Mouse (Mus musculus) A20 (cell line): ENCODE measurements around the gene Chst15.

Experiments
- DNase-seq: peaks from one replicate; pipeline ENCODE4 v3.0.0-alpha.2; 2011; ENCODE audit warnings: low read depth, low spot score

Chst15 gene

DNA sequence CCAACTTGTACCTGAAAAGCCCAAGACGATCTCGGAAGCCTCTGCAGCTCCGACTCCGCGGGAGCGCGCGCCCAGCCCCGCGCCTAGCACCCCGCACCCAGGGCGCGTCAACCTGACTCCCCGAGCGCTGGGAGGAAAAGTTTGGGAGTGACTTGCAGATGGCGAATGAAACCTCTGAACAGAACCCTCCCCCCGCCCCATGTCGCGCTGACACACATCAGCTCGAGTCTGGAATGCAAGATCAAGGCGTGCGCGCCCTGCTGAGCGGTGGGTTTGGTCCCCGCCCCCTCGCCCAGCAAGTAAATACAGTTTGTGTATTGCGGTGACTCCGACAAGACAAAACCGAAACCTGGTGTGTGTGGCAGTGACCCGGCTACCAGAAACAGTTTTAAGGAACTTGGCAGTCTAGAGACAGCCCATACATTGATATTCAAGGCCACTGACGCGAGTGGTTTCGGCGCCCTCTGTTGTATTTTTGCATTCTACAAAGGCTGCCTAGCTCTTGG lies at the start of gene Chst15:
Chst15 (minus strand) TSS at position 193 of the 506 bp plus-strand sequence.
- DNase-seq = peak; percentile 87

DNA sequence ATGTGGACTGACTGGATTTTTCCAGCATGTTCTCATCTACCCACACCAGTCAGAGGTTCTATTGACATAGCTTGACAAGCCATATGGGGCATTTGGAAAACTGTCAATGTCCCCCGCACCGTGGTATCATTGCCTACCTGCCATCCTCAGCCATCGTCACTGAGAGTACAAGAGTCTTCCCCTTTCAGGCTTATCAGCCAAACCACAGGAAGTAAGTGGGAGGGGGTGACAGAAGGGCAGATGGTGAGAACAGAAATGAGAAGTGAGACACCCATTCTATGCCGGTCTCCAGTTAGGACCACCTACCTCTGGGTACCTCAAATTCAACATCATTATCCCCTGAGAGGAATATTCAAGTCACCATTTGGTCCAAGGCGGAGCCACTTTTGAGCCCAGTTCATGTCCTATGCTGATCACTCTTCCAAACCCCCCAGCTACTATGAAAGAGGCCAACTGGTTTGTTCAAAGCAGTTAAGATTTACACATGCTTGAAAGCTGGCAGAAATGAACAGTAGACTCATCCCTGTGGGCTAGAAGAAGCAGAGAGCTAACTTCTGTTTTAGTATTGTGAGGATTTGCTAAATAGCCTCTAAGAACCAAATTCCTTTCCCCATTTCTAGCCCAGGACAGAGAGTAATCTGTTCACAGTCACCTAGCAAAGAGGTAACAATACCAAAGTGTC lies 48.8 kb upstream of the Chst15 start:
- peak; percentile 73 for DNase-seq

DNA sequence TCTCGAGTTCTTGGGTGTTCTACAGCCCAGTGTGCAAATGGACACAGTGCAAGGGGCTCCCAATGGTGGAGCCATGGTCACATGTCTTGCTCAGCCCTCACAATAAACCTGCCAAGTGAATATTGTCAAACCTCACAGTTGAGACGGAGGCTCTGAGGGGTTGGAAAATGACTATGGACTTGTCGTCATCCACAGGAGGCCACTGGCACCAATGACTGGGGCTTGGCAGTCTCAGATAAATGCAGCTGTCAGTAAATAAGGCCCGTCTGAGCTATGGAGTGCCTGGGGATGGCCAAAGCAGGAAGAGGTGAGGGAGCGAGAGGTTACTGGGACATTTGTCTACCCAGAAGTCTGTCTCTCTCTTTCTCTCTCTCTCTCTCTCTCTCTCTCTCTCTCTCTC lies 48.1 kb upstream of the Chst15 start:
- no peak for DNase-seq

DNA sequence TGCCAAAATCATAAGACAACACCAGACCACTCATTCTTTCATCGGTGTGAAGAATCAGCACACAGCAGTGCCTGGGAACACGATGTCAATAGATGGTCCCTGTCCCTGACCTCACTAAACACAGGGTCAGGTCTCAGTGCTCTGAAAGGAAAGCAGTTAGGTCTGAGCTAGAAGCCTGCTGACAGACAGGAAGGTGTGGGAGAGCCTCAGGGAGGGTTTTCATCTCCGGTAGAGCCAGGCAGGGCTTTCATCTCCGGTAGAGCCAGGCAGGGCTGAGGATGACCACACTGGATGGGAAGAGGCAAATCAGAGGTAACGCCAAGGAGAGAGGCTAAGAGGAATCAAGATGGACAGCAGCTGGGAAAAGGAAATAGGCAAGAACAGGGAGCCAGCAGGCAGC lies 47.5 kb upstream of the Chst15 start:
- no peak for DNase-seq

DNA sequence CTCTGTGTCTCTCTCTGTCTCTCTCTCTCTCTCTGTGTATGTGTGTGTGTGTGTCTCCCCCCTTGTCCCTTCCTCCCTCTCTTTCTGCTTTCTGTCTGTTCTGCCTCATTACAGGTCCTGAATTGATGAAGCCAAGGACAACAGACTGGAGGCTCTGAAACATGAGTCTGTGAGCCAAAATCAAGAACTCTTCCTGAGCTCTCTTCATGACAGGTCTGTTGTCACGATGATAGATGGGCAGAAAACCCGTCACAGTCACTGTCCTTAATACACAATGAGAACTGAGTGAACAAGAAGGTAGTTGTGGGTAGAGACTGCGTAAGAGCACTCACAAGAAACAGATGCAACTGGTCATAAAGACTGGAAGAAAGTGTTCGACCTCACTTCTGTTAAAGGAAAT lies 43.3 kb upstream of the Chst15 start:
- no peak for DNase-seq

DNA sequence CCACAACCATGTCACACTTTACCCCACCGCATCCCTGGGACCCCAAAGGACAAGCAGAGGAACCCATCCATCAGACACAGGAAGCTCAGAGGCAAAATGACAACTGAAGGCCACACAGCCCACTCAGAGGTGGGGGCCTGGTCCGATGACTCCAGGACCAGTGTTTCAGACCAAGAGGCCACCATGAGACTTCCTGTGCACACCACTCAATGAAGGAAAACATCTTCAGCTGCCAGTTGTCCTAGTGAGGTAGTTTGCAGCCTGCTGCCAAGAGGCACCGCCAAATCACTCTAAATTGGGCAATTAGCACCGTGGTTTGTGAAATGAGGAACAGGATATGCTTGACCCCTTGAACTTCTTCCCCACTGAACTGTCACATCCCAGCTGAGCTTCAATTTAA lies 41.7 kb upstream of the Chst15 start:
- peak; percentile 19 for DNase-seq

DNA sequence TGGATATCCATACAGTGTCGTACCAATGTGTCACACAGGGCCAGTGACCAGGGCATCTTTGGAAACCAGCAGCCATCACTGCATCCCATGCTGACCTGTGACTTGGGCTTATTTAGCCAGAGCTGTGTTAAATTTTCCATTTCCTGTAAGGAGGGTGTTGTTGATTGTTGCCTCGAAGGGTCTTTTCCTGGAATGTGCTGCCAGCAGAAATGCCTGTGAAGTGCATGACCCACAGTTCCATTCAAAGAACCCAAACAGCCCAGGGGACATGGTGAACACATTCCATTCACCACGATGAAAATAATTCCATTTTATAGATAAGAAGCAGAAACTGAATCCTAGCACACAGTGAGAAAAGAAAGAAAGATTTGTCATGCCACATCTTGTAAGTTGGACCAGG lies 41.2 kb upstream of the Chst15 start:
- no peak for DNase-seq

DNA sequence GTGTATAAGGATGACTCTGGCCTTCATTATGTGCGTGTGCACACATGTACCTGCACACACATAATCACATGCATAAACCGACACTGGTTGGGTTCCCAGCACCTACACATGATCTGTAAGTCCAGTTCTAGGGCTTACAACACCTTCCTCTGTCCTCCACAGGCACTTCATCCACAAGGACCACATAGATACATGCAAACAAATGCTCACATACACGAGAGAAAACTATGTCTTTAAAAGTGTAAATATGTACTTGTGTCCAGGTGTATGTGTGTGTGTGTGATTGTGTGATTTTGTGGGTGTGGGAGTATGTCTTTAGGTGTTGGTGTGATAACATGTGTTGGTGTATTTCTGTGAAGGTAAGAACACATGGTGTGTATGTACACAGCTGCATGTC lies 40.8 kb upstream of the Chst15 start:
- DNase-seq = no peak

DNA sequence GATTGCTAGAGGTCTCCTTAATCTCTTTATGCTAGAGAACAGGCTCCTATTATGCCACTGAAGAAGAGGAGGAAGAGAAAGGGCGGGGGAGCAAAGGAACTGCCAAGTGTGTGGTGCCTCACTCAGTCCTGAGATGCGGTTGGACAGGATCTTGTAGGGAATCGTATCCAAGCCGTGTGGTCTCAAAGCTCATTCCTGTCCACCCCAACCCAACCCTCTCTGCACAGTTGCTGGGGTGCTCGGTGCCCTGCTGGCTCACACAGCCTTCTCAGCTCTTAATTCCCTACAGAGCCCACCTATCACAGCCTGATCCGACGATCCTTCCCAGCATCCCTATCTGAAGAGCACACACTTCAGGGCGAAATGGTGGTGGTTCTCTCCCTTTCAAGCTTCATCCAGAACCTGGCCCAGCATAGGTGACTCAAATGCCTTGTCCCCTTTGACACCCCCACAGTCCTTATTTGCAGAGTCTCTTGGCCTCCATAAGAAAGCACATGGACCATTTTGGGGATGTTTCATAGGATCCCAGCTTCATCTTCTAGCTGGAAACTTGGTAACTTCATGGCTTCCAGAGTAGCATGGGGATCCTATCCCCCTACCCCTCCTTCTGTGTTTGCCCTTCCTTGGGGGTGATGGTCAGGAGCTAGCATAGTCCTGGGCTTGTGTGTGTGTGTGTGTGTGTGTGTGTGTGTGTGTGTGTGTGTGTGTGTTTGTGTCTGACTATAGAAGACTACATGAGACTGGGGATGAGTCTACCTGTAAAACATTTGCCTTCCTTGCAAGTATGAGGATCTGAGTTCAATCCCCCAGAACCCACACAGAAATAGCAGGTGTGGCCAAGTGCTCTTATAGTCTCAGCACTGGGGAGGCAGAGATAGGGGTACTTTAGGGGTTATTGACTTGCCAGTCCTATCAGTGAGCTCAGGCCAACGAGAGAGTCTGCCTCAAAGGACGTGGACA lies 40.1 kb upstream of the Chst15 start:
- no peak for DNase-seq

DNA sequence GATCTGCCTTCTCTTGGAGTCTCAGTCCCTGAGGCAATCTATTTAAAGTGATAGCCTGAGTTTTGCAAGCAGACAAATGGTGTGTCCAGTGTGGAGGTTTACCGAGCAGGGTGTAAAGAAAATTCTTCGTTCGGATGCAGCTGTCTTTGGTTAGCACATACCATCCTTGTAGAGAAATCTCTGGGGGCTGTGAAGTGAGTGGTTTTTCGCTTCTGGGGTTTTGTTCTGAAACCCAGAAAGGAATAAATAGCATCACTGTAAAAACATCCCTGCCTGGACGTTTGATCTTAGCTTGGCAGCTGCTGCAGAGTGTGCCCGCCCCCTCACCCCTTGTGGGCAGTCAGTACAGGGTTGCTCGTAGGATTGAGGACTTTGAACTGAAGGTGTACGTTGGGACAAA lies 39.2 kb upstream of the Chst15 start:
- DNase-seq = no peak

DNA sequence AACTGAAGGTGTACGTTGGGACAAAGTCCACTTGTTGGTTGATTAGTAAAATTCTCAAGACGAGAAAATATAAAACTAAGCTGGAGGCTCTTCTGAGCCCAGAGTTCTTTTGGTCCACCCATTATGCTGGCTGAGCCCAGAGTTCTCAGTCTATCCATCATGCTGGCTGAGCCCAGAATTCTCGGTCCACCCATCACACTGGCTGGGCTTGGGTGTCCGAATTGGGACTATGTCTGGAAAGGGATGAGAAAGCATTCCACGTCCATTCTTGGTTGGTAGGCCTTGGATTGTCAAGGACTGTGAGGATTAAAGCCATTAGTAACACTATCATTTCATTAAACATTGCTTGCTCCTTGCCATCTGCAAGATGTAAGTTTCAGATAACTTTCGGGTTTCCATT lies 38.7 kb upstream of the Chst15 start:
- no peak for DNase-seq

DNA sequence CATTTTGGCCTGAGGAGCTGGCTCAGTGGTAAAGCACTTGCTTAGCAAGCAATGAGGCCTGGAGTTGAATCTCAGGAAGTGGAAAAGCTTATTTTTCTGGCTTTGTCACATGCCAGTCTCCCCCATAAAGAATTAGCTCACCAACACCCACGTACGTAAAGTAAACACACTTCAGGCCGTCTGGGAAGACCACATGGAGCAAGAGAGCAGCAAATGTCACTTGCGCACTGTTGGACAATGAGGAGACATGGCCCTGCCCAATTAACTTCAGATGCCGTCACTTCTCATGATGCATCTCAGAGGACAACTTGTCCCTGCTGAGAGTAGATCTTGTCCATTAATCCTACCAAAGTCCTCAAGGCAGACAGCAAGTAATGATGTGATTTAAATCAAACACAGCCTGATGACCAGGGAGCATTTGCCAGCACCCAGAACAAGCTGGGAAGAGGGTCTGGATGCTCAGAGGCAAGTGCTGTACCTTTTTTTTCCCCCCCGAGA lies 32.1 kb upstream of the Chst15 start:
- no peak for DNase-seq

DNA sequence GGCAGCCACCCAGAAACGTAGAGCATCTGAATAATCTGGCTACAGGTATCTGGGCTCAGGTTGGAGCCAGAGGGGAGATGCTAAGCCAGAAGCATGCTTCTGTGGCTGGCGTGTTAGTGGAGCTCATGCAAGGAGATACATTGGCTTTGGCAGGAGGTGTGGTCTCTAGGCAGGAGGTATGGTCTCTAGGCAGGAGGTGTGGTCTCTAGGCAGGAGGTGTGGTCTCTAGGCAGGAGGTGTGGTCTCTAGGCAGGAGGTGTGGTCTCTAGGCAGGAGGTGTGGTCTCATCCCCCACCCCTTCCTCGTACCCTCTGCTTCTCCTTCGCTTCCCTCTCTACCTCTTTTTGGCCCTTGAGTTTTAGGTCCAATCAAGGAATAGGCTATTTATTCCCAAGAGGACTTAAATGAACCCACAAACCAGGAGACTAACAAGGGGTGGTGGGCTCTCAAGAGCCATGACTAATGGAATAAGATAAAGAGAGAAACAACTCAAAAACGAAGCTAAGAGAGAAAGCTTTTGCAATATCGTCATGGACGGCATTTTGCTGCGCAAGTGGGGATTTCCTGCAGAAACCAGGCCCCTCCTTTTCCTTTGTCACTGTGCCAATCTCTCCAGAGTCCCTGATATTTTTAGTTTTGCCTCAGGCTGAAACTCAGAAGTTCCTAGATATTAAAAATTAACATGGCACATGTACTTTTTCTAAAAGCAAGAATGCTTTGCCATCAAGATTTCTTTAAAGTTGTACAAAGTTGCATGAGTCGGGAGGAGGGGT lies 30.4 kb upstream of the Chst15 start:
- DNase-seq = no peak

DNA sequence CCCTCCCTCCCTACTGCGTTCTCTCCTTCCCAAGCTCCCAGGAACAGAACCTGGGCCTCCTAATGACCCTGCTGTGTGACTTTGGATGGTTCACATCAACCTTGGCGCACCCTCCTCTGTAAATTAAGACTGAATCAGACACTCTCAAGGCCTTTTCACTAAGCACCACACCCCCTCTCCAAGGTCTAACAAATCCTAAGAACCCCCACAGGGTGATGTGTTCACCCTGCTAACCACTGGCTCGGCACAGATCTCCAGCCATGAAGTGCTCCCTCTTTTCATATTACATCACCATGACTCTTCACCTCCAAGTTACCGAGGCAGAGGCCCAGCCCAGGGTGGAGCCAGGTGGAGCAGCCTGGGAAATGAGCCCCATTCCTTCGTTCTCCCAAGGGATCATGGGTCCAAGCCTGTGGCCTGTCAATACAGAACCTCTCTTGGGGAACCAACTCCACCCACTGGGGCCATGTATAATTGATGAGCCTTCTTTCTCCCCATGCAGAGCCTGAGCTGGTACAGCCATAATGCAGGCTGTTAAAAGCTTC lies 28.6 kb upstream of the Chst15 start:
- no peak for DNase-seq

DNA sequence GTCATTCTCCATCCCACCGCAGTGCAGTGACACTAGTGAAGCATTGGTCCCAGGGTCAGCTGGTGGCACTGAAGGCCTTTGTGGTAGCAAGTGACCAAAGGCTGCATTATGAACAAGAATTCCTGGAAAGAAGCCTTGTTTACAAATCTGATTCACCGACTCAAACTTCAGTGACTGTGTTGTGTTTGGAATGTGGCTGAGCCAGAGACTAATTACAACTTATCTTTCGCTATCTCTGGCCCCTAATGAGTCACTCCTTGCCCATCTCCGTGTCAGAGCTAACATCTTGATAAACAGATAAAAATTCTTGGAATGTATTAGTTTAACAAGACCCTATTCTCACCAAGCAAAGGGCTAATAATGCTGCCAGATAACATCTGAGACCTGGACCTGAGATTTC lies 27.6 kb upstream of the Chst15 start:
- DNase-seq = no peak

DNA sequence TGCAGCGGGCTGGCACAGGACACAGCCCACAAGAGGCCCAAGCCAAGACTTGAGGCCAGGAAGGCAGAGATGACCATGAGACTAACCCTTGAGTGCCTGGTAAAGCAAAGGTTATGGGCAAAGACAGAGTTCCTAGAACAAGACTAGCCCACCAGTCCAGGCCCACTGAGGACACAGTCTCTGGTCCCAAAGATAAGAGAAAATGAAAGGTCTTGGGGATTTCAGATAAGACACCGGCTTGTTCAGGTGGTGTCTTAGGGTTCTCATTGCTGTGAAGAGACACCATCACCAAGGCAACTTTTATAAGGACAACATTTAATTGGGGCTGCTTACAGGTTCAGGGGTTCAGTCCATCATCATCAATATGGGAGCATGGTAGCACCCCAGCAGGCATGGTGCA lies 26.9 kb upstream of the Chst15 start:
- no peak for DNase-seq

DNA sequence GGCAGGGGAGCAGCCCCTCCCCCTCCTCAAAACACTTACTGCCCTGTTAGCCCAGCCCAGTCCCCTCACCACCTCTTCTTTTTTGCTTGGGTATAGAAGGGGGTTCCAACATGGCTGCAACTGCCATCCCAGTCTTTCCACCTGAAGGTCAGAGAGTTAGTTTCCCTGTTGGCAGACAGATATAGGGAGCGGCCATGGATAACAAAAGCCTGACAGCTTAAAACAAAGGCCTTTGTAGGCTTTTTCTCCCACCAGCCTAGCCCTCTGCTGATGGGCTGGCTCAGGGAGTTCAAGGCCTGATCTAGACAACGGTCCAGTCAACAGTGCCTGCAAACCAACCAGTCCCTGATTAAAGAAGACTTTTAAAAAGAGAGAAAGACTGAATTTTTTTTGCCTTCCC lies 26.1 kb upstream of the Chst15 start:
- no peak for DNase-seq

DNA sequence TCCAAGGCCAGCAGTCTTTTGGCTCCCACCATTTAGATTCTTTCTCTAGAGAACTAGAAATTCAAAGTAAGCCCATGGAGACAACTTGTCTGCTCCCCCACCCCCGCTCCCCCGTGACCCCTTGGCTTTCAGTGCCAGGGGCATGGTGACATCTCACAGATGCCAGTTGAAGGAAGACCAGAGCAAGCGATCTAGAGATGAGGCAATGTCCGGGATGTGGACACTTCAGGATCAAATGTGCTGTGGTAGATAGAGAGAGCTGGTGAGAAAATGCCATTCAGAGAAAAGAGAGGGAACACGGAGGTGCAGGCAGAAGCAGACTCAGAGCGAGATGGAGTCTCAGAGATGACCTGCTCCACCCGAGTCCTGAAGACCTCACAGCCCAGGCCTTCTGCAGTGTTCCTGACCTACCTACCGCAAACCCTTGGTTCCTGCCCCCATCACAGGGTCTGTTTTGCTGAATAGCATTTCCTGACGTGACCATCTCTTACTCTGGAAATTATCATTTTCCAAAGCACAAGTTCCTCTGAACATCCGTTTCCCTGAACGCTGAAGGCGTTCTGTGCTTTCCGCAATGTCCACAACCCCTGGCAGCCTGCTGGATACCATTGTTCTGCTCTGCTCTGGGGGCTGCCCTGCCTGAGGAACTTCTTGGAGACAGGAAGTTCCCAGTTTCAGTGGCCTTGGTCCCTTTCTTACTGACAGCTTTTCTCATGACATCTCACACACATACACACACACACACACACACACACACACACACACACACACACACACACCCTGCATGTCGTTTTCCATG lies 22.2 kb upstream of the Chst15 start:
- DNase-seq = no peak

DNA sequence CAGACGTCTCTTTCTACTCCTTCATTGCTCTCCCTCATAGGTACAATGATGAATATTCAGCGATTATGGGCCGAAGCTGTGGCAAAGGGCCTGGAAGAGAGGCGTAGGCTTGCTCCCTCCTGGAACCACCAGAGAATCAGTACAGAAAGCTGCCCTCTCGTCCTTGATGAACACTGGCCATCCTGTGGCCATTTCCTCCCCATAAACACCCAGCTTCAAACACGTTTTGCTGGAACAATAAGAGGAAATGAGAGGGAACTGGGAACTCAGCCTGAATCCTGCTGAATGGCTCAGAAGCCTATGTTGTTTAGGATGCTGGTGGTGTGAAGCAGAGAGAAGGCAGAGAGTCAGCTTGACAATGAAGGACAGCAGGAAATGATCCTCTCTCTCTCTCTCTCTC lies 21.3 kb upstream of the Chst15 start:
- no peak for DNase-seq

DNA sequence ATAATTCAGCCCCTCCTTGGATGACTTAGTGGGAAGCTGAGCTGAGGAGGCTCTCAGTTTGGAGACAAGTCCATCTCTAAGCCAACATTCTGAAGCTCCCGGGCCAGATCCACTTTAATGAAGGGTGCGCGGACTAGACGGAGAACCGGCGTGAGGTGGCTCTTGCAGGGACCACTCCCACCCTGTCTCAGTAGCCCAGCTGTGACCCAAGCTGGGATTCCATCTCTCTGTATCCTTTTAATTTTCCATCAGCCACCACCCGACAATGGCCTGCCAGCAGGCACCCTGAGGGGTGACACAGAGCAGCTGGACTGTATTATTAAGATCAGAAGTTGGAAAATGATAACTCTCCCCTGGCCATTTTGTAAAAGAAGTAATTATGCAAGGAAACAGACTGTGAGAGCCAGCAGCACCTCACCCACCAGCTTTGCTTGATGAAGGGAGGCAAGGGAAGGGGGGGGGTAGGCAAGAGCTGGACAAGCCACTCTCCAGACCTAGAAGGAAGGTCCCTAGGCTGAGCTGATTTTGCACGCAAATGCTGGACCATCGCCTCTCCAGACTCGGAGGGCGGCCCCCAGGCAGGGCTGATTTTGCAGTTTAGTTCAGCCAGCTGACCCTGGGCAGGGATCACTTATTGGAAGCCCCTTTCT lies 20.4 kb upstream of the Chst15 start:
- no peak for DNase-seq
